ENCODE assay signal across 13 mouse cellular contexts in the genomic region with DNA sequence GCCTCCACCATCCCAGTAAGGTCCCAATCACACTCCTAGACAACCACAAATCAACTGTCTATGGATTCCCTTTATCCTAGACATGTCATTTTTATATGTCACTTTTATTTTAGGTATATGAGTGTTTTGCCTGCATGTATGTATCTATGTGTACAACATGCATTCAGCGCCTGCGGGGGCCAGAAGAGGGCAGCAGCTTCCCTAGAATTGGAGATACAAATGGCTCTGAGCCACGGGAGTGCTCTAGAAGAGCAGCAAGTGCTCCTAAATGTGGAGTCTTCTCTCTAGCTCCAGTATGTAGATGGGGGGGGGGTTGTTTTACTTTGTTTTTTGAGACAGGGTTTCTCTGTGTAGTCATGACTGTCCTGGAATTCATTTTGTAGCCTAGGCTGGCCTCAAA. TPM values are rescaled to one million over a fixed set of nuclear protein-coding genes. Genes with fewer than 3 reads are reported as not detected.
DNase-seq lines count a peak whose midpoint lies in the region; ATAC-seq and TF ChIP-seq lines count a peak whose summit lies in the region.
"Not testable (repeated sequence)": the region's sequence is repeated elsewhere in the genome, so short reads cannot be mapped to it uniquely, and the experiment has no call there.
"Had no signal": no experiment of that assay in that cellular context is flagged by ENCODE, and none has a peak within 500 bp of the region (broad histone marks: within the 10 kb centered on the region; RNA-seq: fewer than 3 reads in every experiment).

No protein-coding gene starts in this region.

- peak; percentile 42 for TF ChIP-seq CTCF in gastrocnemius, adult 2 months (IDR thresholded peaks at IDR 0.05)
- TF ChIP-seq CTCF in kidney, adult 2 months (conservative IDR thresholded peaks at IDR 0.05; ENCODE audit: insufficient read depth, insufficient read length, low read depth, low read length), result peak; percentile 22; the same call in 1 of the 2 replicates
- peak; percentile 57 for TF ChIP-seq CTCF in liver, postnatal 0 days (IDR thresholded peaks at IDR 0.05; ENCODE audit: low read depth)

- not testable (repeated sequence) for H3K4me1 ChIP-seq in kidney, adult 2 months (ENCODE audit: control insufficient read depth, insufficient read depth, low read length); liver, postnatal 0 days (ENCODE audit: insufficient read depth)

- ATAC-seq in CD4-positive, CD25-positive, alpha-beta regulatory T cell, adult 4 months, result peak; percentile 49
- peak; percentile 50; the same call in 1 of the 2 replicates for ATAC-seq in liver, postnatal 0 days
- peak; percentile 87 for ATAC-seq in megakaryocyte-erythroid progenitor cell, adult 5-6 weeks (replicated peaks; ENCODE audit: low FRiP score, low TSS enrichment, poor library complexity, severe bottlenecking)

- DNase-seq in brain, adult 2 months (ENCODE audit: low read depth, low spot score), result peak; percentile 50
- not testable (repeated sequence) for DNase-seq in gastrocnemius, adult 2 months; liver, postnatal 0 days
- peak; percentile 54 for DNase-seq in kidney, adult 2 months
- peak; percentile 49 for DNase-seq in splenic B cell, adult 2 months (ENCODE audit: low read depth, low spot score)

- not testable (repeated sequence) for TF ChIP-seq POLR2A in kidney, adult 2 months (IDR thresholded peaks at IDR 0.05; ENCODE audit: low read depth, low read length)

- not testable (repeated sequence) for H3K9me3 ChIP-seq in liver, postnatal 0 days (ENCODE audit: low read length)

- not testable (repeated sequence) for H3K27me3 ChIP-seq in kidney, adult 2 months (replicated peaks; ENCODE audit: control insufficient read depth, insufficient read depth, low read length); liver, postnatal 0 days (ENCODE audit: insufficient read depth, low read length); splenic B cell, adult 2 months (ENCODE audit: control insufficient read depth, insufficient read depth, low read length, poor library complexity, severe bottlenecking)

- 5% methylated on average over 3 of the region's 3 CpGs for WGBS in kidney, adult 2 months
- WGBS in liver, postnatal 0 days (ENCODE audit: insufficient replicate concordance), result 20% methylated on average over 3 of the region's 3 CpGs

- H3K4me3 ChIP-seq in gastrocnemius, adult 2 months; kidney, adult 2 months (ENCODE audit: insufficient read depth, low read depth, low read length); liver, postnatal 0 days (ENCODE audit: low read depth, low read length): not testable (repeated sequence)

- intact Hi-C loops in gastrocnemius, adult 2 months (cut with DNase I), result not testable (repeated sequence)

- H3K4me2 ChIP-seq in liver, postnatal 0 days (ENCODE audit: low read depth, low read length), result not testable (repeated sequence)

- H3K9ac ChIP-seq in liver, postnatal 0 days (replicated peaks), result not testable (repeated sequence)

- H3K36me3 ChIP-seq in kidney, adult 2 months (ENCODE audit: control insufficient read depth, insufficient read depth, low read length); liver, postnatal 0 days (replicated peaks; ENCODE audit: insufficient read depth, low read length); splenic B cell, adult 2 months (ENCODE audit: control insufficient read depth, insufficient read depth, low read length, poor library complexity, severe bottlenecking): not testable (repeated sequence)

- H3K27ac ChIP-seq in gastrocnemius, adult 2 months; kidney, adult 2 months (ENCODE audit: insufficient read depth, low read depth, low read length); liver, postnatal 0 days (ENCODE audit: low read depth): not testable (repeated sequence)

- not testable (repeated sequence) for TF ChIP-seq EP300 in liver, postnatal 0 days (IDR thresholded peaks at IDR 0.05; ENCODE audit: low read depth)

RNA-seq across cellular contexts. Expression of gene Ccdc120, which starts 2.9 kb away (rescaled TPM):
- polyA plus RNA-seq in CD4-positive, CD25-positive, alpha-beta regulatory T cell, adult 4 months (2017; shearing (Covaris generic)), result under 1 TPM; 0.20 to 0.52 TPM
- under 1 TPM; 0.28 to 0.75 TPM for total RNA-seq in gastrocnemius, adult 2 months (2021)
- 8.3 and 14.1 TPM in 2 replicates for polyA plus RNA-seq in kidney, adult 2 months (2012; rRNA removed)
- polyA plus RNA-seq in liver, postnatal 0 days (2015; fragmentation: Nextera tagmentation; extraction: Ambion mirVana), result 2.0 and 3.4 TPM in 2 replicates
- 0.74 and 2.3 TPM in 2 replicates for total RNA-seq in megakaryocyte-erythroid progenitor cell, adult 5-6 weeks (2014; fragmentation: Nextera tagmentation)
- 1.4 and 2.2 TPM in 2 replicates for total RNA-seq in megakaryocyte-erythroid progenitor cell, adult 5-6 weeks (2017)

RNA-seq across cellular contexts. Expression of gene Tfe3, which starts 8.7 kb away (rescaled TPM):
- 10 to 100 TPM in 1 of 2 experiments, 1 to 10 TPM in 1; 8.5 to 14.4 TPM for polyA plus RNA-seq in CD4-positive, CD25-positive, alpha-beta regulatory T cell, adult 4 months (2017; shearing (Covaris generic))
- total RNA-seq in gastrocnemius, adult 2 months (2021), result 10 to 100 TPM; 10.9 to 11.1 TPM
- polyA plus RNA-seq in kidney, adult 2 months (2012; rRNA removed), result 18.8 and 20.1 TPM in 2 replicates
- 9.6 and 10.3 TPM in 2 replicates for polyA plus RNA-seq in liver, postnatal 0 days (2015; fragmentation: Nextera tagmentation; extraction: Ambion mirVana)
- 33.5 and 36.5 TPM in 2 replicates for total RNA-seq in megakaryocyte-erythroid progenitor cell, adult 5-6 weeks (2014; fragmentation: Nextera tagmentation)
- 10.4 and 15.0 TPM in 2 replicates for total RNA-seq in megakaryocyte-erythroid progenitor cell, adult 5-6 weeks (2017)

RNA-seq across cellular contexts. Expression of gene Praf2, which starts 25.4 kb away (rescaled TPM):
- 10 to 100 TPM; 33.9 to 40.0 TPM for polyA plus RNA-seq in CD4-positive, CD25-positive, alpha-beta regulatory T cell, adult 4 months (2017; shearing (Covaris generic))
- total RNA-seq in gastrocnemius, adult 2 months (2021), result 1 to 10 TPM; 3.3 to 6.7 TPM
- 33.8 and 40.9 TPM in 2 replicates for polyA plus RNA-seq in kidney, adult 2 months (2012; rRNA removed)
- polyA plus RNA-seq in liver, postnatal 0 days (2015; fragmentation: Nextera tagmentation; extraction: Ambion mirVana), result 1.9 and 2.1 TPM in 2 replicates
- total RNA-seq in megakaryocyte-erythroid progenitor cell, adult 5-6 weeks (2014; fragmentation: Nextera tagmentation), result 4.9 and 8.1 TPM in 2 replicates
- total RNA-seq in megakaryocyte-erythroid progenitor cell, adult 5-6 weeks (2017), result 1.4 and 6.6 TPM in 2 replicates

RNA-seq across cellular contexts. Expression of gene Gm45208, which starts 31.6 kb away (rescaled TPM):
- 1 to 10 TPM in 1 of 2 experiments, not detected in 1; 1.0 TPM for polyA plus RNA-seq in CD4-positive, CD25-positive, alpha-beta regulatory T cell, adult 4 months (2017; shearing (Covaris generic))
- not detected for total RNA-seq in gastrocnemius, adult 2 months (2021)
- 0.23 and 0.28 TPM in 2 replicates for polyA plus RNA-seq in kidney, adult 2 months (2012; rRNA removed)
- polyA plus RNA-seq in liver, postnatal 0 days (2015; fragmentation: Nextera tagmentation; extraction: Ambion mirVana), result not detected in 2 replicates
- total RNA-seq in megakaryocyte-erythroid progenitor cell, adult 5-6 weeks (2014; fragmentation: Nextera tagmentation), result not detected in 2 replicates
- total RNA-seq in megakaryocyte-erythroid progenitor cell, adult 5-6 weeks (2017), result not detected in 2 replicates
- total RNA-seq: layer of hippocampus, postnatal 25 days; left cerebral cortex, postnatal 36 days had no signal
- polyA plus RNA-seq: embryonic facial prominence, embryonic 14.5 days; heart, embryonic 14.5 days; hindbrain, embryonic 11.5 days; neural tube, embryonic 13.5 days had no signal

RNA-seq across cellular contexts. Expression of gene Gripap1, which starts 35.9 kb away (rescaled TPM):
- 10 to 100 TPM; 58.7 to 98.2 TPM for polyA plus RNA-seq in CD4-positive, CD25-positive, alpha-beta regulatory T cell, adult 4 months (2017; shearing (Covaris generic))
- 10 to 100 TPM; 16.7 to 22.8 TPM for total RNA-seq in gastrocnemius, adult 2 months (2021)
- polyA plus RNA-seq in kidney, adult 2 months (2012; rRNA removed), result 25.5 and 30.3 TPM in 2 replicates
- 15.4 and 16.4 TPM in 2 replicates for polyA plus RNA-seq in liver, postnatal 0 days (2015; fragmentation: Nextera tagmentation; extraction: Ambion mirVana)
- 64.4 and 98.4 TPM in 2 replicates for total RNA-seq in megakaryocyte-erythroid progenitor cell, adult 5-6 weeks (2014; fragmentation: Nextera tagmentation)
- total RNA-seq in megakaryocyte-erythroid progenitor cell, adult 5-6 weeks (2017), result 78.9 and 102 TPM in 2 replicates

Comparison
In these comparisons a context has a peak if more than half of its experiments do, and no peak if none do; other contexts are left out.
1. RNA of gene Praf2, which starts 25.4 kb away (polyA plus RNA-seq): 33.9 to 40.0 TPM in CD4-positive, CD25-positive, alpha-beta regulatory T cell, adult 4 months and 33.8 to 40.9 TPM in kidney, adult 2 months; 1.9 to 2.1 TPM in liver, postnatal 0 days; every median in the first group is over 10 times any median in the second.
2. Peak in every context shown above with its lines, with median percentiles within 50 percentile points of each other: ATAC-seq and CTCF ChIP-seq.